Mouse (Mus musculus) heart, embryonic 16.5 days (tissue): ENCODE data around the gene Fuz. TPM values are rescaled to one million over a fixed set of nuclear protein-coding genes. Genes with fewer than 3 reads are reported as not detected.
"Not testable (repeated sequence)": the region's sequence is repeated elsewhere in the genome, so short reads cannot be mapped to it uniquely, and the experiment has no call there.

ENCODE experiments used
- ATAC-seq: fragments of 200-750 bp; cut with Nextera tagmentation; replicated peaks from 2 replicates; pipeline ENCODE4 v1.8.0; 2017; ENCODE audit warnings: moderate number of reproducible peaks; ENCODE audit not compliant: insufficient read depth, low FRiP score; ENCODE audit errors: extremely low read depth
- H3K27ac ChIP-seq: fragments of 300-500 bp; sonication (generic); 2 replicates; pipeline ENCODE4 v1.5.1; 2014; ENCODE audit warnings: mild to moderate bottlenecking, low read length, control low read depth, moderate library complexity
- H3K27me3 ChIP-seq: fragments of 300-500 bp; sonication (generic); 2 replicates; pipeline ENCODE4 v1.6.1; 2014; ENCODE audit warnings: low read length, mixed read lengths; ENCODE audit not compliant: control insufficient read depth, insufficient read depth
- H3K36me3 ChIP-seq: fragments of 300-500 bp; sonication (generic); 2 replicates; pipeline ENCODE4 v1.6.1; 2014; ENCODE audit not compliant: control insufficient read depth, insufficient read depth
- H3K4me1 ChIP-seq: fragments of 300-500 bp; sonication (generic); 2 replicates; pipeline ENCODE4 v1.6.1; 2014; ENCODE audit warnings: low read length, mixed read lengths; ENCODE audit not compliant: control insufficient read depth, insufficient read depth
- H3K4me2 ChIP-seq: fragments of 300-500 bp; sonication (generic); 2 replicates; pipeline ENCODE4 v1.6.1; 2014; ENCODE audit warnings: low read depth, mild to moderate bottlenecking, control low read depth, low read length
- H3K4me3 ChIP-seq: fragments of 300-500 bp; sonication (generic); 2 replicates; pipeline ENCODE4 v1.5.1; 2014; ENCODE audit warnings: mild to moderate bottlenecking, control low read depth, low read length
- H3K9ac ChIP-seq: fragments of 300-500 bp; sonication (generic); 2 replicates; pipeline ENCODE4 v1.6.1; 2014; ENCODE audit warnings: low read length, control low read depth
- H3K9me3 ChIP-seq: fragments of 300-500 bp; sonication (generic); replicated peaks from 2 replicates; pipeline ENCODE4 v1.6.1; 2016; ENCODE audit warnings: low read length; ENCODE audit not compliant: control insufficient read depth
- WGBS: fragments of 180-500 bp; shearing (Covaris S2); extraction: QIAGEN DNeasy Blood & Tissue Kit; methylation state at CpG from one replicate; pipeline ENCODE4 v1.1.7; 2014; 5-methylcytosine and 5-hydroxymethylcytosine counted together
- polyA plus RNA-seq: library from polyadenylated mRNA; unstranded; fragments of >200 nt; fragmentation: Nextera tagmentation; extraction: Ambion mirVana; gene quantifications from 2 replicates; pipeline ENCODE4 v1.2.1, GENCODE M21; 2015

Fuz gene
- polyA plus RNA-seq, 1 experiment from 2014 or later, result 16.0 TPM

- not testable (repeated sequence) for H3K4me3 ChIP-seq, H3K4me2 ChIP-seq, ATAC-seq, H3K27me3 ChIP-seq, H3K9ac ChIP-seq, H3K36me3 ChIP-seq, H3K27ac ChIP-seq, H3K9me3 ChIP-seq
- H3K4me1 ChIP-seq, result peaks cover 28% of the 10 kb centered on the region
- WGBS, result 92% methylated on average over 2 of the region's 2 CpGs
Measured at GRCm38 (mm10) chr7:44871774-44872173, 24.1 kb upstream of the Fuz start.

GRCm38 (mm10) chr7:44877833-44878232, 18.0 kb upstream of the Fuz start:
- 46% methylated on average over 14 of the region's 14 CpGs for WGBS
- no peaks in the 10 kb centered on the region for H3K27me3 ChIP-seq
- H3K27ac ChIP-seq, result peak overlapping the region; percentile 87
- ATAC-seq, result peak; percentile 86
- peaks cover 43% of the 10 kb centered on the region for H3K36me3 ChIP-seq
- peaks cover 16% of the 10 kb centered on the region for H3K4me1 ChIP-seq
- H3K4me2 ChIP-seq, result no peak overlapping the region
- H3K4me3 ChIP-seq, result no peak overlapping the region
- peak overlapping the region; percentile 6; the same call in 1 of the 2 replicates for H3K9ac ChIP-seq
- no peaks in the 10 kb centered on the region for H3K9me3 ChIP-seq

- Histone ChIP-seq H3K27ac (no peak overlapping the region), H3K36me3 (peaks cover 56% of the 10 kb centered on the region), H3K9ac (no peak overlapping the region), H3K4me3 (no peak overlapping the region), H3K4me1 (peaks cover 15% of the 10 kb centered on the region), H3K4me2 (no peak overlapping the region), H3K27me3 (no peaks in the 10 kb centered on the region), H3K9me3 (no peaks in the 10 kb centered on the region)
- no peak for ATAC-seq
- 86% methylated on average over 3 of the region's 3 CpGs for WGBS
Measured at GRCm38 (mm10) chr7:44883036-44883435, 12.8 kb upstream of the Fuz start.

- H3K36me3 ChIP-seq, result peaks cover 50% of the 10 kb centered on the region
- peaks cover 24% of the 10 kb centered on the region for H3K4me1 ChIP-seq
- H3K9ac ChIP-seq, result no peak overlapping the region
- no peaks in the 10 kb centered on the region for H3K27me3 ChIP-seq
- no peak for ATAC-seq
- no peak overlapping the region for H3K4me2 ChIP-seq
- no peak overlapping the region for H3K4me3 ChIP-seq
- H3K9me3 ChIP-seq, result no peaks in the 10 kb centered on the region
- H3K27ac ChIP-seq, result no peak overlapping the region
- WGBS, result 93% methylated on average over 5 of the region's 5 CpGs
Measured at GRCm38 (mm10) chr7:44884637-44885036, 11.2 kb upstream of the Fuz start.

GRCm38 (mm10) chr7:44886964-44887363, 8.9 kb upstream of the Fuz start:
- peaks cover 31% of the 10 kb centered on the region for H3K36me3 ChIP-seq
- 86% methylated on average over 7 of the region's 7 CpGs for WGBS

GRCm38 (mm10) chr7:44888256-44889105, 7.4 kb upstream of the Fuz start:
- Histone ChIP-seq H3K9ac (peak overlapping the region; percentile 5), H3K27me3 (no peaks in the 10 kb centered on the region), H3K9me3 (no peaks in the 10 kb centered on the region), H3K4me2 (0 out of 2 replicates have a peak overlapping the region, but pooled peaks have one; percentile 2), H3K27ac (peak overlapping the region; percentile 73), H3K4me1 (peaks cover 43% of the 10 kb centered on the region), H3K36me3 (peaks cover 19% of the 10 kb centered on the region), H3K4me3 (no peak overlapping the region)
- ATAC-seq, result peak; percentile 17
- WGBS, result 49% methylated on average over 13 of the region's 13 CpGs

More at GRCm38 (mm10) chr7:44886964-44887363, 8.9 kb upstream of the Fuz start:
- Histone ChIP-seq H3K9me3 (no peaks in the 10 kb centered on the region), H3K4me2 (no peak overlapping the region), H3K4me3 (no peak overlapping the region), H3K9ac (no peak overlapping the region), H3K27me3 (no peaks in the 10 kb centered on the region), H3K27ac (no peak overlapping the region), H3K4me1 (peaks cover 37% of the 10 kb centered on the region)
- ATAC-seq, result no peak

GRCm38 (mm10) chr7:44890180-44890579, 5.7 kb upstream of the Fuz start:
- 87% methylated on average over 5 of the region's 7 CpGs for WGBS
- Histone ChIP-seq H3K9me3 (no peaks in the 10 kb centered on the region), H3K27me3 (no peaks in the 10 kb centered on the region), H3K4me3 (no peak overlapping the region), H3K4me2 (no peak overlapping the region), H3K27ac (no peak overlapping the region), H3K9ac (no peak overlapping the region), H3K4me1 (peaks cover 43% of the 10 kb centered on the region), H3K36me3 (peaks cover 5% of the 10 kb centered on the region)
- no peak for ATAC-seq

GRCm38 (mm10) chr7:44890737-44891136, 5.1 kb upstream of the Fuz start:
- ATAC-seq, result no peak
- Histone ChIP-seq H3K27ac (no peak overlapping the region), H3K4me2 (peak overlapping the region; percentile 93), H3K4me1 (peaks cover 43% of the 10 kb centered on the region), H3K36me3 (0 out of 2 replicates have a peak, but pooled peaks cover 2% of the 10 kb centered on the region), H3K9ac (peak overlapping the region; percentile 95), H3K4me3 (no peak overlapping the region; the same call in 1 of the 2 replicates), H3K9me3 (no peaks in the 10 kb centered on the region), H3K27me3 (no peaks in the 10 kb centered on the region)
- 77% methylated on average over 4 of the region's 4 CpGs for WGBS

- WGBS, result 15% methylated on average over 6 of the region's 6 CpGs
- ATAC-seq, result no peak
- peak overlapping the region; percentile 88 for H3K4me3 ChIP-seq
- H3K4me2 ChIP-seq, result peak overlapping the region; percentile 93
- H3K9ac ChIP-seq, result peak overlapping the region; percentile 95
- H3K27ac ChIP-seq, result peak overlapping the region; percentile 87; the same call in 1 of the 2 replicates
- H3K4me1 ChIP-seq, result peaks cover 46% of the 10 kb centered on the region
- H3K27me3 ChIP-seq, result no peaks in the 10 kb centered on the region
- no peaks in the 10 kb centered on the region for H3K9me3 ChIP-seq
- H3K36me3 ChIP-seq, result no peaks in the 10 kb centered on the region
Measured at GRCm38 (mm10) chr7:44891611-44892010, 4.3 kb upstream of the Fuz start.
